Mouse (Mus musculus): ENCODE measurements around the gene Rhcg.

GRCm38 (mm10) chr7:79548893-79549555 lies 68.4 kb downstream of the Rhcg start:
- TF ChIP-seq CTCF (IDR thresholded peaks at IDR 0.05; ENCODE audit: borderline replicate concordance, control insufficient read depth, extremely low read depth, insufficient read depth, low read length, poor library complexity) (no peak), POLR2A (IDR thresholded peaks at IDR 0.05; ENCODE audit: control insufficient read depth, extremely low read depth, insufficient read depth, low read length, poor library complexity) (no peak)

All from thymus, adult 2 months (tissue).